Comparison of ENCODE assay signal across 24 mouse cellular contexts in the genomic region with DNA sequence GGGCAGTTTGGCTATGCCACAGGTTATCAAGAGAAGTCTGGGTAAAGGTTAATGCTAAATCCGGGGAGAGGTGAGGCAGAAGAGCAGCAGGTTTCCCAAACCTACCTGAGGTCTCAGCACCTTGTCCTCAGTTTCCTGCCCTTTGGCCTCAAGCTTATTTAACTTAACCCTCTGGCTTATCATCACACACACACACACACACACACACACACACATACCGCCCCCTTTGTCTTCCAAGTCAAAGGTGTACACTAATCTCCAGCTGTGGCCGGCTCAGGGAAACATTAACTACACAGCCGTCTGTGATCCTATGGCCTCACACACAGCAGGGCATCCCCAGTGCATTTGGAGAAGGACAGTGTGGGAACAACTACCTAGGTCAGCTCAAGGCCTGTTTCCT.
A peak's percentile ranks its signal among the peaks of the same experiment; 100 is the strongest.
DNase-seq lines count a peak whose midpoint lies in the region; ATAC-seq and TF ChIP-seq lines count a peak whose summit lies in the region.
"Had no signal": no experiment of that assay in that cellular context is flagged by ENCODE, and none has a peak within 500 bp of the region (broad histone marks: within the 10 kb centered on the region; RNA-seq: fewer than 3 reads in every experiment).

No protein-coding gene starts in this region.

- TF ChIP-seq CTCF in lung, adult 2 months (IDR thresholded peaks at IDR 0.05; ENCODE audit: insufficient read depth, low read length) = no peak

- 49% methylated on average over 4 of the region's 4 CpGs for WGBS in liver, embryonic 15.5 days (ENCODE audit: insufficient replicate concordance)
- 72% methylated on average over 4 of the region's 4 CpGs for WGBS in forebrain, embryonic 15.5 days
- 88% methylated on average over 4 of the region's 4 CpGs for WGBS in lung, adult 2 months

- H3K27me3 ChIP-seq in liver, embryonic 15.5 days = no peaks in the 10 kb centered on the region
- no peaks in the 10 kb centered on the region for H3K27me3 ChIP-seq in forebrain, embryonic 15.5 days
- H3K27me3 ChIP-seq: embryonic facial prominence, embryonic 13.5 days; forebrain, embryonic 12.5 days; midbrain, embryonic 12.5 days had no signal

- peaks cover 19% of the 10 kb centered on the region for H3K4me1 ChIP-seq in liver, embryonic 15.5 days (replicated peaks)
- no peaks in the 10 kb centered on the region for H3K4me1 ChIP-seq in forebrain, embryonic 15.5 days
- peaks cover 6% of the 10 kb centered on the region for H3K4me1 ChIP-seq in lung, adult 2 months (ENCODE audit: control insufficient read depth, insufficient read depth, low read length)
- H3K4me1 ChIP-seq: forebrain, embryonic 12.5 days; midbrain, embryonic 12.5 days had no signal

- TF ChIP-seq POLR2A in lung, adult 2 months (IDR thresholded peaks at IDR 0.05; ENCODE audit: borderline replicate concordance, extremely low read depth, low read depth, low read length) = no peak

- no peaks in the 10 kb centered on the region for H3K9me3 ChIP-seq in liver, embryonic 15.5 days (replicated peaks)
- no peaks in the 10 kb centered on the region for H3K9me3 ChIP-seq in forebrain, embryonic 15.5 days
- H3K9me3 ChIP-seq: embryonic facial prominence, embryonic 13.5 days; forebrain, embryonic 12.5 days; midbrain, embryonic 12.5 days had no signal

- H3K27ac ChIP-seq in liver, embryonic 15.5 days (replicated peaks) = peak overlapping the region; percentile 58
- no peak overlapping the region for H3K27ac ChIP-seq in forebrain, embryonic 15.5 days (replicated peaks)
- H3K27ac ChIP-seq: embryonic facial prominence, embryonic 13.5 days; forebrain, embryonic 12.5 days; hindbrain, postnatal 0 days; kidney, postnatal 0 days; layer of hippocampus, adult 2 months; midbrain, embryonic 12.5 days had no signal

- peak; percentile 81 for ATAC-seq in liver, embryonic 15.5 days (ENCODE audit: insufficient read depth)
- ATAC-seq in forebrain, embryonic 15.5 days (replicated peaks) = no peak
- ATAC-seq: hindbrain, postnatal 0 days had no signal

- H3K36me3 ChIP-seq in liver, embryonic 15.5 days (replicated peaks) = no peaks in the 10 kb centered on the region
- no peaks in the 10 kb centered on the region for H3K36me3 ChIP-seq in forebrain, embryonic 15.5 days
- H3K36me3 ChIP-seq: embryonic facial prominence, embryonic 13.5 days; forebrain, embryonic 12.5 days; midbrain, embryonic 12.5 days had no signal

- no peak overlapping the region for H3K4me2 ChIP-seq in liver, embryonic 15.5 days
- no peak overlapping the region for H3K4me2 ChIP-seq in forebrain, embryonic 15.5 days (replicated peaks)
- H3K4me2 ChIP-seq: embryonic facial prominence, embryonic 13.5 days; forebrain, embryonic 12.5 days; heart, embryonic 11.5 days; lung, embryonic 14.5 days; midbrain, embryonic 12.5 days had no signal

- H3K4me3 ChIP-seq in liver, embryonic 15.5 days (replicated peaks) = no peak overlapping the region
- H3K4me3 ChIP-seq in forebrain, embryonic 15.5 days = no peak overlapping the region
- H3K4me3 ChIP-seq in lung, adult 2 months (replicated peaks; ENCODE audit: extremely low read depth, low read depth, low read length) = no peak overlapping the region
- H3K4me3 ChIP-seq: embryonic facial prominence, embryonic 13.5 days; erythroblast, embryonic 14.5 days; forebrain, embryonic 12.5 days; layer of hippocampus, adult 2 months; midbrain, embryonic 12.5 days had no signal

- no peak overlapping the region for H3K9ac ChIP-seq in liver, embryonic 15.5 days
- no peak overlapping the region for H3K9ac ChIP-seq in forebrain, embryonic 15.5 days (replicated peaks)
- H3K9ac ChIP-seq: forebrain, embryonic 12.5 days; lung, embryonic 14.5 days; midbrain, embryonic 12.5 days had no signal

- DNase-seq in kidney, adult 9 months = peak; percentile 48
- DNase-seq in kidney, adult 11 months = no peak
- peak; percentile 41 for DNase-seq in liver
- peak; percentile 90 for DNase-seq in yolk sac, embryonic 10.5 days (ENCODE audit: low spot score)
- no peak for DNase-seq in cerebellum, postnatal 14 days
- DNase-seq in lung, adult 2 months = no peak
- DNase-seq: adrenal gland, postnatal 10 days; cerebellum, adult 2 months; cerebellum, postnatal 36 days; embryo, embryonic 11 days; lung, embryonic 14.5 days; spleen, adult 18-20 months; thymus, adult 2 months; thymus, postnatal 4 days had no signal

Comparison
In these comparisons a context has a peak if more than half of its experiments do, and no peak if none do; other contexts are left out.
1. DNase-seq: peak in kidney, adult 9 months (single experiment), liver (single experiment) and yolk sac, embryonic 10.5 days (single experiment); none in kidney, adult 11 months (single experiment), cerebellum, postnatal 14 days (0 of 2) and lung, adult 2 months (single experiment).